Mouse (Mus musculus) gastrocnemius, postnatal 14 days (tissue): ENCODE results near the gene Il12rb1. TPM values are rescaled to one million over a fixed set of nuclear protein-coding genes. Genes with fewer than 3 reads are reported as not detected.

Experiments used
- DNase-seq: peaks from one replicate; pipeline ENCODE4 v3.0.0; 2021; ENCODE audit warnings: mixed read lengths
- intact Hi-C: fragments of 180-260 bp; cut with DNase I; formaldehyde crosslinking; loops from one replicate; pipeline ENCODE4 v1.15.1; 2025; ENCODE audit warnings: low total_unique reads
- total RNA-seq, 2 experiments: library from RNA; stranded (reverse); gene quantifications; 2 replicates each; pipeline ENCODE4 v1.2.3; 2021

Gene Il12rb1
- total RNA-seq, 2 experiments from 2014 or later: 0.09 TPM; not detected in 1

- intact Hi-C loops: loop anchor here (2.0 to 5.0 kb wide), 2 partner anchors 26 to 120 kb away; partner anchors contain the start of gene Pde4c
- DNase-seq: no peak
Measured at GRCm38 (mm10) chr8:70842484-70842883, 34.2 kb downstream of the Il12rb1 start.

- intact Hi-C loops: loop anchor here (2.0 to 5.0 kb wide), 2 partner anchors 26 to 121 kb away; partner anchors contain the start of gene Pde4c
Measured at GRCm38 (mm10) chr8:70843214-70843773, 35.0 kb downstream of the Il12rb1 start.

GRCm38 (mm10) chr8:70843941-70844340, 35.7 kb downstream of the Il12rb1 start:
- intact Hi-C loops: loop anchor here (2.0 to 5.0 kb wide), 3 partner anchors 25 to 122 kb away; partner anchors contain the start of gene Pde4c
- DNase-seq: no peak

More at GRCm38 (mm10) chr8:70843214-70843773, 35.0 kb downstream of the Il12rb1 start:
- no peak for DNase-seq

GRCm38 (mm10) chr8:70844523-70844922, 36.3 kb downstream of the Il12rb1 start:
- intact Hi-C loops: loop anchor here (2.0 to 5.0 kb wide), 2 partner anchors 24 to 122 kb away; partner anchors contain the start of gene Pde4c
- peak; percentile 91 for DNase-seq

GRCm38 (mm10) chr8:70845108-70845507, 36.9 kb downstream of the Il12rb1 start:
- DNase-seq: no peak
- intact Hi-C loops: loop anchor here (2.0 kb wide), 1 partner anchor 24 kb away; no protein-coding TSS in a partner anchor

- DNase-seq: no peak
- intact Hi-C loops: no loop called here
Measured at GRCm38 (mm10) chr8:70846371-70847154, 38.3 kb downstream of the Il12rb1 start.

GRCm38 (mm10) chr8:70849333-70849990, 41.2 kb downstream of the Il12rb1 start:
- DNase-seq: peak; percentile 66
- intact Hi-C loops: loop anchor here (2.0 kb wide), 1 partner anchor 13 kb away; the partner anchor contains the start of gene Kcnn1

GRCm38 (mm10) chr8:70850132-70850845, 42.0 kb downstream of the Il12rb1 start:
- intact Hi-C loops: no loop called here
- no peak for DNase-seq

GRCm38 (mm10) chr8:70850947-70851346, 42.7 kb downstream of the Il12rb1 start:
- DNase-seq: no peak
- intact Hi-C loops: no loop called here

- intact Hi-C loops: no loop called here
- DNase-seq: no peak
Measured at GRCm38 (mm10) chr8:70851837-70852236, 43.6 kb downstream of the Il12rb1 start.

- DNase-seq: no peak
- intact Hi-C loops: no loop called here
Measured at GRCm38 (mm10) chr8:70852595-70853231, 44.5 kb downstream of the Il12rb1 start.

GRCm38 (mm10) chr8:70853863-70854262, 45.6 kb downstream of the Il12rb1 start:
- DNase-seq: no peak
- intact Hi-C loops: no loop called here

- DNase-seq: no peak
- intact Hi-C loops: no loop called here
Measured at GRCm38 (mm10) chr8:70856028-70856427, 47.8 kb downstream of the Il12rb1 start.

GRCm38 (mm10) chr8:70856541-70857197, 48.4 kb downstream of the Il12rb1 start:
- intact Hi-C loops: no loop called here
- peak; percentile 77 for DNase-seq

- DNase-seq: peak; percentile 2
Measured at GRCm38 (mm10) chr8:70857516-70857915, 49.3 kb downstream of the Il12rb1 start.

GRCm38 (mm10) chr8:70862824-70863641, 54.8 kb downstream of the Il12rb1 start, which contains the start of gene Kcnn1:
Kcnn1 (minus strand) TSS chr8:70863258.
- intact Hi-C loops: loop anchor here (2.0 kb wide), 1 partner anchor 14 kb away; no protein-coding TSS in a partner anchor
- no peak for DNase-seq

More at GRCm38 (mm10) chr8:70857516-70857915, 49.3 kb downstream of the Il12rb1 start:
- intact Hi-C loops: no loop called here

GRCm38 (mm10) chr8:70863956-70864711, 55.9 kb downstream of the Il12rb1 start:
- intact Hi-C loops: loop anchor here (2.0 kb wide), 1 partner anchor 15 kb away; no protein-coding TSS in a partner anchor
- peak; percentile 27 for DNase-seq
